Mouse (Mus musculus) MEL (cell line): Measurements from ENCODE around the gene Jpt1. TPM values are rescaled to one million over a fixed set of nuclear protein-coding genes. Genes with fewer than 3 reads are reported as not detected.

ENCODE experiments used
- DNase-seq: peaks from one replicate; pipeline ENCODE4 v3.0.0; 2011; ENCODE audit warnings: low read depth, low spot score
- H3K27ac ChIP-seq: 2 replicates; pipeline ENCODE4 v1.5.1; 2012; ENCODE audit warnings: low read depth, mild to moderate bottlenecking, control low read depth, low read length, moderate library complexity; ENCODE audit not compliant: control insufficient read depth
- H3K27me3 ChIP-seq, 2 experiments: fragments of 150-350 bp in 1 of 2; sonication (generic) in 1 of 2; 2 replicates each; pipeline ENCODE4 v1.6.1; 2012; ENCODE audit warnings: low read length in 2 of 2, mild to moderate bottlenecking in 2 of 2, improper control_type of control experiment in 1 of 2, moderate library complexity in 1 of 2; ENCODE audit not compliant: insufficient read depth in 2 of 2, control insufficient read depth in 1 of 2
- H3K36me3 ChIP-seq, 2 experiments: 2 replicates each; pipeline ENCODE4 v1.6.1; 2012 to 2014; ENCODE audit warnings: low read length in 2 of 2, improper control_type of control experiment in 1 of 2, inconsistent platforms in 1 of 2, mild to moderate bottlenecking in 1 of 2; ENCODE audit not compliant: insufficient read depth in 2 of 2, control insufficient read depth in 1 of 2
- H3K4me1 ChIP-seq, 2 experiments: fragments of 150-350 bp in 1 of 2; sonication (generic) in 1 of 2; 2 replicates each; pipeline ENCODE4 v1.6.1; 2012; ENCODE audit warnings: low read length in 2 of 2, improper control_type of control experiment in 1 of 2, mild to moderate bottlenecking in 1 of 2; ENCODE audit not compliant: insufficient read depth in 2 of 2, control insufficient read depth in 1 of 2
- H3K4me3 ChIP-seq, 2 experiments: fragments of 150-350 bp in 1 of 2; sonication (generic) in 1 of 2; 2 replicates each; pipeline ENCODE4 v1.5.1; 2012; ENCODE audit warnings: low read depth in 2 of 2, low read length in 2 of 2, mild to moderate bottlenecking in 2 of 2, moderate library complexity in 2 of 2, control low read depth in 1 of 2, improper control_type of control experiment in 1 of 2; ENCODE audit not compliant: control insufficient read depth in 1 of 2, insufficient read depth in 1 of 2
- H3K79me2 ChIP-seq: 2 replicates; pipeline ENCODE4 v1.6.1; 2012; ENCODE audit warnings: mild to moderate bottlenecking, low read length, moderate library complexity; ENCODE audit not compliant: control insufficient read depth, poor library complexity, insufficient read depth
- H3K9ac ChIP-seq: 2 replicates; pipeline ENCODE4 v1.6.1; 2012; ENCODE audit warnings: low read depth, mild to moderate bottlenecking, control low read depth, low read length, moderate library complexity; ENCODE audit not compliant: control insufficient read depth, poor library complexity, severe bottlenecking
- H3K9me3 ChIP-seq: fragments of 150-350 bp; sonication (generic); replicated peaks from 2 replicates; pipeline ENCODE4 v1.6.1; 2012; ENCODE audit warnings: mild to moderate bottlenecking, low read length, improper control_type of control experiment, moderate library complexity; ENCODE audit not compliant: insufficient read depth
- BHLHE40 ChIP-seq: IDR thresholded peaks from 2 replicates; pipeline ENCODE4 v1.6.1; 2012; ENCODE audit warnings: low read depth, mild to moderate bottlenecking, inconsistent platforms, low read length, improper control_type of control experiment, borderline replicate concordance
- ELF1 ChIP-seq: IDR thresholded peaks from 2 replicates; pipeline ENCODE4 v1.6.1; 2014; ENCODE audit warnings: low read depth, mild to moderate bottlenecking, inconsistent platforms, low read length, improper control_type of control experiment, moderate library complexity
- EP300 ChIP-seq, 2 experiments: IDR thresholded peaks; 2 replicates each; pipeline ENCODE4 v1.6.1; 2011; ENCODE audit warnings: improper control_type of control experiment in 2 of 2, low read length in 2 of 2, low read depth in 1 of 2, mild to moderate bottlenecking in 1 of 2
- ETS1 ChIP-seq: IDR thresholded peaks from 2 replicates; pipeline ENCODE4 v1.6.1; 2012; ENCODE audit warnings: low read depth, mild to moderate bottlenecking, inconsistent platforms, low read length, improper control_type of control experiment, moderate library complexity
- GABPA ChIP-seq: IDR thresholded peaks from 2 replicates; pipeline ENCODE4 v1.6.1; 2012; ENCODE audit warnings: low read depth, mild to moderate bottlenecking, inconsistent platforms, low read length, improper control_type of control experiment, moderate library complexity
- GATA1 ChIP-seq: IDR thresholded peaks from 2 replicates; pipeline ENCODE4 v1.6.1; 2011; ENCODE audit warnings: low read depth, low read length, improper control_type of control experiment
- JUND ChIP-seq: IDR thresholded peaks from 2 replicates; pipeline ENCODE4 v1.6.1; 2011; ENCODE audit warnings: low read depth, mild to moderate bottlenecking, improper control_type of control experiment, low read length
- MEF2A ChIP-seq: IDR thresholded peaks from 2 replicates; pipeline ENCODE4 v1.6.1; 2014; ENCODE audit warnings: low read depth, mild to moderate bottlenecking, inconsistent platforms, low read length, improper control_type of control experiment; ENCODE audit not compliant: poor library complexity, insufficient replicate concordance, severe bottlenecking; ENCODE audit errors: extremely low read depth
- MXI1 ChIP-seq: IDR thresholded peaks from 2 replicates; pipeline ENCODE4 v1.6.1; 2011; ENCODE audit warnings: mild to moderate bottlenecking, low read depth, low read length, improper control_type of control experiment
- MYC ChIP-seq: IDR thresholded peaks from 2 replicates; pipeline ENCODE4 v1.6.1; 2011; ENCODE audit warnings: low read depth, mild to moderate bottlenecking, low read length, improper control_type of control experiment, moderate library complexity
- POLR2A ChIP-seq, 2 experiments: IDR thresholded peaks; 2 replicates each; pipeline ENCODE4 v1.6.1; 2011 to 2012; ENCODE audit warnings: low read length in 2 of 2, mild to moderate bottlenecking in 2 of 2, control low read depth in 1 of 2, improper control_type of control experiment in 1 of 2, low read depth in 1 of 2, moderate library complexity in 1 of 2; ENCODE audit not compliant: control insufficient read depth in 1 of 2, insufficient read depth in 1 of 2, poor library complexity in 1 of 2
- RCOR1 ChIP-seq: IDR thresholded peaks from 2 replicates; pipeline ENCODE4 v1.6.1; 2012; ENCODE audit warnings: low read depth, mild to moderate bottlenecking, inconsistent platforms, low read length, improper control_type of control experiment
- SIN3A ChIP-seq: IDR thresholded peaks from 2 replicates; pipeline ENCODE4 v1.6.1; 2012; ENCODE audit warnings: low read length, improper control_type of control experiment, inconsistent platforms
- TAL1 ChIP-seq: IDR thresholded peaks from 2 replicates; pipeline ENCODE4 v1.6.1; 2012; ENCODE audit warnings: mild to moderate bottlenecking, inconsistent platforms, low read length, moderate library complexity, mixed read lengths
- TBP ChIP-seq: IDR thresholded peaks from 2 replicates; pipeline ENCODE4 v1.8.0; 2011; ENCODE audit warnings: low read depth, low read length, improper control_type of control experiment
- TCF12 ChIP-seq: IDR thresholded peaks from 2 replicates; pipeline ENCODE4 v1.6.1; 2014; ENCODE audit warnings: low read depth, mild to moderate bottlenecking, inconsistent platforms, low read length, improper control_type of control experiment, moderate library complexity
- USF2 ChIP-seq, 2 experiments: IDR thresholded peaks; 2 replicates each; pipeline ENCODE4 v1.6.1; 2011 to 2012; ENCODE audit warnings: improper control_type of control experiment in 2 of 2, low read length in 2 of 2, borderline replicate concordance in 1 of 2, inconsistent platforms in 1 of 2, low read depth in 1 of 2, mild to moderate bottlenecking in 1 of 2; ENCODE audit not compliant: insufficient read depth in 1 of 2
- ZC3H11A ChIP-seq: IDR thresholded peaks from 2 replicates; pipeline ENCODE4 v1.6.1; 2012; ENCODE audit warnings: low read depth, mild to moderate bottlenecking, inconsistent platforms, low read length, improper control_type of control experiment
- ZMIZ1 ChIP-seq: IDR thresholded peaks from 2 replicates; pipeline ENCODE4 v1.6.1; 2012; ENCODE audit warnings: low read depth, mild to moderate bottlenecking, inconsistent platforms, low read length, improper control_type of control experiment, moderate library complexity
- ZNF384 ChIP-seq: IDR thresholded peaks from 2 replicates; pipeline ENCODE4 v1.6.1; 2012; ENCODE audit warnings: low read depth, mild to moderate bottlenecking, inconsistent platforms, low read length, improper control_type of control experiment
- polyA plus RNA-seq, 2 experiments: library from polyadenylated mRNA; stranded (reverse) in 1 of 2; unstranded in 1 of 2; fragments of >175 nt in 1 of 2; fragments of >200 nt in 1 of 2; gene quantifications; 2 replicates each; pipeline versions ENCODE4 v1.2.1 to v1.2.4; 2012; ENCODE audit warnings: low replicate concordance in 2 of 2, low read depth in 1 of 2; ENCODE audit not compliant: insufficient read length in 2 of 2, insufficient read depth in 1 of 2, missing spikeins in 1 of 2
- total RNA-seq: library from RNA; depleted of rRNA; stranded (reverse); fragments of 300-350 nt; gene quantifications from 2 replicates; pipeline ENCODE4 v1.2.3, GENCODE M21; 2012

Gene Jpt1
- total and polyA plus RNA-seq, 3 experiments = 353 to 382 TPM; not detected in 1

DNA sequence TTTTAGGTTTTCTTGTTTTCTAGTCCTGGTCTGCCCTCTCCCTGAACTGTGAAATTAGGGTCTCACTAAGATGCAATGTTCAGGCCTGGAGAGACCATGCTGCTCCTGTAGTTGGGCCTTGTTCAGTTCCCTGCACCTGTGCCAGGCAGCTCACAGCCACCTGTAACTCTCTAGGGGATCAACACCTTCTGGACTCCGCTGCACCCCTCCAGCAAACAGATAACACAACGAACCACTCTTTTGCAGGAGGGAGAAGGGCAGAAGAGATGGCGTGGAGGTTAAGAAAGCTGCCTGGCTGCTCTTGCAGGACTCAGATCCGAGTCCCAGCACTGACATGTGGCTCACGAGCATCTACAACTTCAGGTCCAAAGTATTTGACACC is 3.7 kb downstream of the Jpt1 start:
- TF ChIP-seq ZC3H11A (no peak), RCOR1 (no peak), EP300 (IDR thresholded peaks at IDR 0.05; ENCODE audit: low read depth in 1 of 2, low read length in 2 of 2) (peak in 1 of 2 experiments; percentile 21; a peak in 1 of 4 replicates), GABPA (no peak)
- Histone ChIP-seq H3K79me2 (peaks cover 83% of the 10 kb centered on the region), H3K36me3 (peaks cover 6 to 59% of the 10 kb centered on the region in 2 experiments; a peak in 3 of 4 replicates), H3K4me1 (peaks cover 37 to 60% of the 10 kb centered on the region in 2 experiments), H3K27ac (peak overlapping the region; percentile 66), H3K4me3 (peak overlapping the region; percentile 2 to 10; a peak in 2 of 4 replicates), H3K9ac (peak overlapping the region; percentile 96), H3K9me3 (no peaks in the 10 kb centered on the region), H3K27me3 (no peaks in the 10 kb centered on the region)
- DNase-seq = no peak

DNA sequence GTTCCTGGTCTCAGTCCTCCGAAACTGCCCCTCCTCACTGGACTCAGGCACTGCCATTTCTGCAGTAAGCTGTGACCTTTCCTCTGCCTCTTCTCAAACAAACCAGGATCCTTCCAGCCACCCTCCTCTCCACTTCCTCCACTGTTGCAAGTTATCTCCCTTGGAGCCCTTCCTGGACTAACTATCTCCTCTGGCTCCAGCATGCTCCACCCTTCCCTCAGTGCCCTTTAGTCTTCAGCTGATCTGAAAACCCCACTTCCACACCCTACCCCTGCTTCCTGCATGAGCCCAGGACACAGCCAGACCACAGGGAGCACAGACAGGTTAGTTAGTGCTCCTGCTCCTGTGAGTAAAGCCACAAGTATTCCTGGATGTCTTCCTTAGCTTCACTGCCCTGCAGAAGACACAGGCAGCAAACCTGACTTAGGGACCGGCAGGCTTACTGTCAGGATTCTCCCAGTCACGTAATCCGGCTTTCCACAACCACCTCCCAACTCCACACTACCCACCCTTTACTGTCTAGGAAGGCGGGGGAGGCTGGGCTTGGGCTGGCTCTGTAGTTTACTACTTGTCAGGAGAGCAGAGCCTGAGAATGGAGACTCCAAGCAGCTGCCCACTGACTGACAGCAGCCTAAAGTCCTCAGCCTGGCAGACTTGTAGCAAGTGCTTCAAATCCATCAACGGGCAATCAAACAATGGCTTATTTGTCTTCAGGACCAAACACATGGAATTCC is 4.2 kb downstream of the Jpt1 start:
- peaks cover 37 to 56% of the 10 kb centered on the region in 2 experiments for H3K4me1 ChIP-seq
- peaks cover 6 to 56% of the 10 kb centered on the region in 2 experiments; a peak in 3 of 4 replicates for H3K36me3 ChIP-seq
- H3K4me3 ChIP-seq = peak overlapping the region in 1 of 2 experiments; percentile 10; a peak in 1 of 4 replicates
- H3K27ac ChIP-seq = peak overlapping the region; percentile 66
- peak; percentile 72 for DNase-seq
- no peaks in the 10 kb centered on the region for H3K27me3 ChIP-seq
- H3K9ac ChIP-seq = peak overlapping the region; percentile 96
- H3K79me2 ChIP-seq = peaks cover 89% of the 10 kb centered on the region
- TF ChIP-seq GATA1 (peak; percentile 71), TAL1 (peak; percentile 28; the same call in 1 of the 2 replicates), MXI1 (peak; percentile 86), USF2 (IDR thresholded peaks at IDR 0.05; ENCODE audit: borderline replicate concordance in 1 of 2, insufficient read depth in 1 of 2, low read depth in 1 of 2, low read length in 2 of 2) (no peak), ELF1 (peak; percentile 41; the same call in 1 of the 2 replicates), ETS1 (peak; percentile 93), ZMIZ1 (no peak), MYC (peak; percentile 75; the same call in 1 of the 2 replicates), JUND (no peak), SIN3A (peak; percentile 91), BHLHE40 (no peak), TBP (0 out of 2 replicates have a peak, but pooled peaks have one; percentile 14), TCF12 (peak; percentile 46; the same call in 1 of the 2 replicates), MEF2A (0 out of 2 replicates have a peak, but pooled peaks have one; percentile 18), POLR2A (IDR thresholded peaks at IDR 0.05; ENCODE audit: control insufficient read depth in 1 of 2, insufficient read depth in 1 of 2, low read depth in 1 of 2, low read length in 2 of 2, poor library complexity in 1 of 2) (peak in 1 of 2 experiments; percentile 24; a peak in 1 of 4 replicates), EP300 (IDR thresholded peaks at IDR 0.05; ENCODE audit: low read depth in 1 of 2, low read length in 2 of 2) (peak; percentile 75 to 76; a peak in 3 of 4 replicates), ZNF384 (peak; percentile 45; the same call in 1 of the 2 replicates)
- TF ChIP-seq, all 39 proteins: peak for 13
- no peaks in the 10 kb centered on the region for H3K9me3 ChIP-seq
